Mouse (Mus musculus): ENCODE measurements around the gene Pwwp2b.

The Pwwp2b gene

DNA sequence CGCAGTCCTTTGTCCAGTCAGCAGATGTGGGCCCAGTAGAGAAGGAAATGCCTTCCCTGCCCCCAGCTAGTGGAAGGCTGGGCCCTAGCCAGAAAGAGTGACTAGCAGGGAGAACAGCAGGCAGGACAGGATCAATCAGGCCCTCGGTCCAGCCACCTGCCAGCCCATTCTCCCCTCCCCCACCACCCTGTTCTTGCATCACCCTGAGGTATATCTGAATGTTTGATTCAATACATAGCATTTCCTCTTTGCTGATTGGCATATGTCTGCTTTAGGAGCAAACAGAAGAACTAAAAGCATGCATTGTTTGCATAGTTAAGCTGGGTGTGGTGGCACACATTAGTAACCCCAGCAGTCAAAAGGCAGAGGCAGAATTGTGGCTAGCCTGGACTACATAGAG lies 32.9 kb downstream of the Pwwp2b start:
- in situ Hi-C loops (cut with MboI; ENCODE audit: unreplicated experiment in 2 of 2), result no loop called here

GRCm38 (mm10) chr7:139282037-139282436 lies 33.8 kb downstream of the Pwwp2b start:
- in situ Hi-C loops (cut with MboI; ENCODE audit: unreplicated experiment in 2 of 2), result no loop called here

GRCm38 (mm10) chr7:139285295-139285943 lies 37.1 kb downstream of the Pwwp2b start:
- in situ Hi-C loops (cut with MboI; ENCODE audit: unreplicated experiment in 2 of 2), result no loop called here

- in situ Hi-C loops (cut with MboI; ENCODE audit: unreplicated experiment in 2 of 2), result no loop called here
Observed at GRCm38 (mm10) chr7:139288540-139288939, 40.3 kb downstream of the Pwwp2b start.

GRCm38 (mm10) chr7:139293350-139293749 lies 45.1 kb downstream of the Pwwp2b start:
- in situ Hi-C loops (cut with MboI; ENCODE audit: unreplicated experiment in 2 of 2), result loop anchor here (5.0 to 10.0 kb wide), 3 partner anchors 56 to 179 kb away; no protein-coding TSS in a partner anchor

DNA sequence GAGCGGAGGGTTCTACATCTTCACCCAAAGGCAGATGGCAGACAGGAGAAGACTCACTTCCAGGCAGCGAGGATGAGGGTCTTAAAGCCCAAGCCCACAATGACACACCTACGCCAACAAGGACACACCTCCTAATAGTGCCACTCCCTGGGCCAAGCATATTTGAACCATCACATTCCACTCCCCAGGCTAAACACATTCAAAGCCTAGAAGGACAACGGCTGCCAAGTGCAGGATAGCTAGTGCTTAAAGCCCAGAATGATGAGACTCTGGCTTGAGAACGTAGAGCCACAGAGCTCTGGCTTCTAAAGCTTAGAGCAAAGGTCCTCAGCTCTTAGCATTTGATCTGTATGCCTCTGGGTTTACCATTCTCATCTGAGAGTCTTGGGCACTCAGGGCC lies 45.8 kb downstream of the Pwwp2b start:
- in situ Hi-C loops (cut with MboI; ENCODE audit: unreplicated experiment in 2 of 2), result loop anchor here (5.0 to 10.0 kb wide), 3 partner anchors 57 to 179 kb away; no protein-coding TSS in a partner anchor

DNA sequence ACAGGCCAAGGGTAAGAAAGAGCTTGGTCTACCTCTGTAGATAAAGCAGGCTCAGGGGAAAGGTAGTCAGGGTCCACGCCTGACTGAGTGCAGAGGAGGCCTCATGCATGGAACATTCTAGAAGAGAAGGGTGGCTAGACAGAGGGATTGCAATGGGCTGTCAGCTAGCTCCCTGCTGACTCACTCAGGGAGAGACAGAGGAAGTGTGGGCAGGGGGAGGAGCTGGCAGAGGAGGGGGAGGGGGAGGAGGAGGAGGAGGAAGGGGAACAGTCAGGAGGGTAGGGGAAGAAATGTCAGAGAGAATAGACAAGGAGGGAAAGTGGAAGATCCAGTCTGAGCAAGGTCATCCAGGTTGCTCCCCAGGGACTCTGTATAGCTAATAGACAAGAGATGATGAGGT lies 47.4 kb downstream of the Pwwp2b start:
- in situ Hi-C loops (cut with MboI; ENCODE audit: unreplicated experiment in 2 of 2), result loop anchor here in 1 of 2 experiments (10.0 kb wide), 2 partner anchors 61 to 181 kb away; no protein-coding TSS in a partner anchor

GRCm38 (mm10) chr7:139296552-139297100 lies 48.3 kb downstream of the Pwwp2b start:
- in situ Hi-C loops (cut with MboI; ENCODE audit: unreplicated experiment in 2 of 2), result loop anchor here in 1 of 2 experiments (10.0 kb wide), 2 partner anchors 62 to 182 kb away; no protein-coding TSS in a partner anchor

DNA sequence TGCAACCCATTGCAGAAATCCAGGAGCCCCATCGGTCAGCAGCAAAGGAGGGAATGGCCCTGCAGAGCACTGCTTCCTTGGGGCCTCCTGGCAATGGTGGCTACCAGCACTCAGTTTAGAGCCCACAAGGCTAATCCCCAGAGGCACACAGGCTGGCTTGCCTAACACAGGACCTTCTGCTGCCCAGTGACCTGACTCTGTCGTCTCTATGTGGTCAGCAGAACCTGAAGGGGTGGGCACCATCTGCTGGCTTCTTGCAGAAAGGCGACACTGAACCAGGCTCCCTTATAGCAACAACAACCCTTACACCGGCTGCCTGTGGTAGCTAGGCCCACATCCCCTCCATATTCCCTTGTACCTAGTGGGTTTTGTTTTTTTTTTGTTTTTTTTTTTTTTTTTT lies 50.2 kb downstream of the Pwwp2b start:
- in situ Hi-C loops (cut with MboI; ENCODE audit: unreplicated experiment in 2 of 2), result loop anchor here in 1 of 2 experiments (10.0 kb wide), 2 partner anchors 64 to 184 kb away; no protein-coding TSS in a partner anchor

DNA sequence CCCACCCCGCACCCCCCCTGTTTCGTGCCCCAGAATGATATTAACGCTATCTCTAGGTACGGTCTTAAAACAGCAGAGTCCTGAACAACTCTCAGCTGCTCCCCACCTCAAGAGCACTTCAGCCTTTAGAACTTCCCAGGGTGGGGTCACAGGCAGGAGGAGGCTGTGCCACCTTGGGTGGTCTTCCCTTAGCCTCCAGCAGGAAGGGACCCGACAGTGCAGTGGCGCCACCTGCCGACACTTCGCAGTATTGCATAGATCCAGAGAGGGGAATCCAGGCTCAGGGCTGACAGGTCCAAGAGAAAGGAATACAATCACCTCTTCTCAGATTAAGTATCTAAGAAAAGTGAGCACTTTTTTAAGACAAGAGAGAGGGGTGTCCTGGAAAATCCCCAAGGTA lies 51.1 kb downstream of the Pwwp2b start:
- in situ Hi-C loops (cut with MboI; ENCODE audit: unreplicated experiment in 2 of 2), result loop anchor here in 1 of 2 experiments (10.0 kb wide), 2 partner anchors 65 to 185 kb away; no protein-coding TSS in a partner anchor

- in situ Hi-C loops (cut with MboI; ENCODE audit: unreplicated experiment in 2 of 2), result loop anchor here (5.0 kb wide), 5 partner anchors 93 to 178 kb away; no protein-coding TSS in a partner anchor
Observed at GRCm38 (mm10) chr7:139300423-139300822, 52.1 kb downstream of the Pwwp2b start.

GRCm38 (mm10) chr7:139301505-139301904 lies 53.2 kb downstream of the Pwwp2b start:
- in situ Hi-C loops (cut with MboI; ENCODE audit: unreplicated experiment in 2 of 2), result loop anchor here (5.0 kb wide), 5 partner anchors 94 to 179 kb away; no protein-coding TSS in a partner anchor

DNA sequence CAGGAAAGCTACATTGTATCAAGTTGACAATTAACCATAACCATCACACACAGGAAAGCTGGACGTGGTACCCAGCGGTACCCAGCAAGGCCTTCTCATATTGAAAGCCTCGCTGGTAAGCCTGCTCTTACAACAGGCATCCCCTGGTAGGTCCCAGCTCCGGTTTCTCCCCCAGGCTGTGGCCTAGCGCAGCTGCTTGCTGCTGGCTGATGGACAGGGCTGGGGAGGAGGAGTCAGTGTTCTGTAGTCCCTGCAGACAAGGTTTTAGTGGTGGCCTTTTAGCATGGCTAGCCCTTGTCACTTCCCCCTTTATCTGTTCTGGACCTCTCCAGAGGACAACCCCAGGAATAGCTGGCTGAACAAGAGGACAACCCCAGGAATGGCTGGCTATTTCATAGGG lies 54.0 kb downstream of the Pwwp2b start:
- in situ Hi-C loops (cut with MboI; ENCODE audit: unreplicated experiment in 2 of 2), result loop anchor here (5.0 kb wide), 5 partner anchors 95 to 180 kb away; no protein-coding TSS in a partner anchor

- in situ Hi-C loops (cut with MboI; ENCODE audit: unreplicated experiment in 2 of 2), result loop anchor here (5.0 kb wide), 5 partner anchors 94 to 181 kb away; no protein-coding TSS in a partner anchor
Observed at GRCm38 (mm10) chr7:139303280-139304011, 55.2 kb downstream of the Pwwp2b start.

DNA sequence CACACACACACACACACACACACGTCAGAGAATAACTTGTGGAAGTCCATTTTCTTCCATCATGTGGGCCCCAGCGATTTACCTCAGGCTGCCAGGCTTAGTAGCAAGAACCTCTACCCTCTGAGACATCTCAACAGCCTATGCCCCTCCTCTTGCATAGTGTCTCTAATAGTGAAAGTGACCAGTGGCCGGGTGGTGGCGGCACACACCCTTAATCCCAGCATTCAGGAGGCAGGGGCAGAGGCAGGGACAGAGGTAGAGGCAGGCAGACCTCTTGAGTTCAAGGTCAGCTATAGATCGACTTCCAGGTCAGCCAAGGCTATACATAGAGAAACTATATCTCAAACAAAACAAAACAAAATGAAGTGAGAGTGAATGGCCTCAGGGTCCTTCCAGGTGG lies 56.0 kb downstream of the Pwwp2b start:
- in situ Hi-C loops (cut with MboI; ENCODE audit: unreplicated experiment in 2 of 2), result loop anchor here (5.0 kb wide), 5 partner anchors 93 to 182 kb away; no protein-coding TSS in a partner anchor

- in situ Hi-C loops (cut with MboI; ENCODE audit: unreplicated experiment in 2 of 2), result no loop called here
Observed at GRCm38 (mm10) chr7:139307056-139307455, 58.8 kb downstream of the Pwwp2b start.

DNA sequence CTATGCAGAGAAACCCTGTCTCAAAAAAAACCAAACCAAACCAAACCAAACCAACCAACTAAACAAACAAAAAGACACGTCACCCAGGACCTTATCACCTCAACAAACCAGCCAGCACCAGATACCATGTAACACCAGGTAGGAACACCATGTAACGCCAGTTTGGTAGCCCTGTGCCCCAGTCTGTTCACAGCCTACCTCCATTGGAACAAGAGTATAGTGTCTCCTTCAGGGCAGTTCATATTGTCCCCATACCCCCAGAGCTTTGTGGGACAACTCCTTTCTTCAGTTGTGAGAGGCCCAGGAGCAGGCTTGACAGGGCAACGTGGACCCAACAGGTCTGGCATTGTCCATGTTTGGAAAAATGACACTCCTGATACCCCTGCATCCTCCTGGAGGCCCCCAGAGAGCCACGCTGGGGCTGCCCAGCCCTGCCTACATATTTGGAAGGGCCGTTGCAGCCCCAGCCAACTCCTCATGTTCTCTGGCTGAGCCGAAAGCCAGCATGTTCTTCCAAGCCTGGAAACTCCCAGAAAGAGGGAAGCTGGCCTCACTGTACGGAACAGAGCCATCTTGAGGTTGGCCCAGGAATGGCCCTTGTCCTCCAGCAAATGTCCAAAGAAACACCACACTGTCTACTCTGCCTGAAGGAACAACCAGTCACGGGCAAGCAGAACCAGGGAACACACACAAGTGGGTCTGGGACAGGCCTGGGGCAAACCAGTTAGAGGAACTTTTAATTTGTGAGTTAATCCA lies 60.0 kb downstream of the Pwwp2b start:
- in situ Hi-C loops (cut with MboI; ENCODE audit: unreplicated experiment in 2 of 2), result no loop called here

- in situ Hi-C loops (cut with MboI; ENCODE audit: unreplicated experiment in 2 of 2), result no loop called here
Observed at GRCm38 (mm10) chr7:139309106-139309505, 60.8 kb downstream of the Pwwp2b start.

DNA sequence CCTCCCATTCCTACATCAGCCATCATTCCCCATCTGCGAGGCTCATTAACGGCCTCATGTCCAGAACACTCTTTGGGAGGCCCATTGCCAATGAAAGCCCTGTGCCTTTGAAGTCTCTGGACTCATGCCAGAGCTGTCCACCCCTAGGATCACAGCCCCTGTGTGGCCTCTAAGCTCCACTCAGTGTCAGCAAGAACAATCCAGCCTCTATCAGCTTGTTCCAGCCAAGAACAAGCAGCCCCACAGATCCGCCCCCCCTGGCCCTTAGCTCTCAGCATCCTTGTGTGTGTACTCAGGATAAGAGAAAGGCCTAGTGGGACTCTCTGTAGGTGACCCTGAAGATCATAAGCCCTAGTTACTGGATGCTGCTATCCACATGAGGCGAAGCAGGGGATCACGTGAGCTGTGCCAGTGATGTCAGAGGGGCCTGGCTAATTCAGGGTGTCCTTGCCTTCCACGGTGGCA lies 62.2 kb downstream of the Pwwp2b start:
- in situ Hi-C loops (cut with MboI; ENCODE audit: unreplicated experiment in 2 of 2), result loop anchor here (5.0 kb wide), 2 partner anchors 57 to 92 kb away; no protein-coding TSS in a partner anchor

DNA sequence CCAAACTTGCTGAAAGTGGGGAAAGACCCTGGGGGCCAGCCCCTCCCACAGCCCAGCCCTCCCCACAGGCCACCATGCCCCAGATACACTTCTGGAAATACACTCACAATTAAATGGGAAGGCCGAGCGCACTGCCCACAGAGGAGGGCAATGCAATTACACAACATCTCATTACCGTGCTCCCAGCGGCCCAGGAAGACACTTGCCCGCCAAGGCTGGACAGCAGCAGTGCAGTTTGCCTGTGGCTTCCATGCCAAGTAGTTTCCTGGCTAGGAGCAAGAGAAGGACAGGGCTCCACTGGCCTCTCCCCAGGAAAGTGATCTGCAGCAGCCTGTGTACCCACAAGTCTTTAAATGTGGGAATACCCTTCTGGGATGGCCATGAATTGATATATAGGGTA lies 64.4 kb downstream of the Pwwp2b start:
- in situ Hi-C loops (cut with MboI; ENCODE audit: unreplicated experiment in 2 of 2), result loop anchor here (5.0 kb wide), 2 partner anchors 55 to 90 kb away; no protein-coding TSS in a partner anchor

Measured in v-Abl transformed pro-B cells (cell line).